In genomic region chr13:49044145-49044561, GRCm38 (mm10) we compare ENCODE assay signal across 16 mouse cellular contexts.
DNase-seq lines count a peak whose midpoint lies in the region; ATAC-seq lines count a peak whose summit lies in the region.
"Had no signal": no experiment of that assay in that cellular context is flagged by ENCODE, and none has a peak within 500 bp of the region (broad histone marks: within the 10 kb centered on the region; RNA-seq: fewer than 3 reads in every experiment).

No protein-coding gene starts in this region.

- no peaks in the 10 kb centered on the region for H3K4me1 ChIP-seq in heart, embryonic 10.5 days
- H3K4me1 ChIP-seq in forebrain, embryonic 15.5 days, result peaks cover 6% of the 10 kb centered on the region
- H3K4me1 ChIP-seq in midbrain, embryonic 16.5 days (ENCODE audit: control insufficient read depth, insufficient read depth, low read length), result 0 out of 2 replicates have a peak, but pooled peaks cover 2% of the 10 kb centered on the region
- H3K4me1 ChIP-seq: heart, embryonic 12.5 days; lung, embryonic 15.5 days; megakaryocyte, embryonic 14.5 days had no signal

- H3K4me2 ChIP-seq in forebrain, embryonic 15.5 days (replicated peaks), result no peak overlapping the region
- H3K4me2 ChIP-seq in midbrain, embryonic 16.5 days (ENCODE audit: low read length), result no peak overlapping the region
- H3K4me2 ChIP-seq: heart, embryonic 12.5 days; lung, embryonic 15.5 days had no signal

- H3K9ac ChIP-seq in forebrain, embryonic 15.5 days (replicated peaks), result no peak overlapping the region
- 0 out of 2 replicates have a peak overlapping the region, but pooled peaks have one; percentile 0 for H3K9ac ChIP-seq in midbrain, embryonic 16.5 days (ENCODE audit: low read depth, low read length)
- H3K9ac ChIP-seq: heart, embryonic 12.5 days; lung, embryonic 15.5 days had no signal

- no peaks in the 10 kb centered on the region for H3K9me3 ChIP-seq in heart, embryonic 10.5 days
- H3K9me3 ChIP-seq in forebrain, embryonic 15.5 days, result no peaks in the 10 kb centered on the region
- no peaks in the 10 kb centered on the region for H3K9me3 ChIP-seq in midbrain, embryonic 16.5 days (replicated peaks; ENCODE audit: control insufficient read depth, low read length, poor library complexity, severe bottlenecking)
- H3K9me3 ChIP-seq: heart, embryonic 12.5 days; lung, embryonic 15.5 days had no signal

- H3K27me3 ChIP-seq in heart, embryonic 10.5 days (ENCODE audit: insufficient read depth, poor library complexity, severe bottlenecking), result no peaks in the 10 kb centered on the region
- no peaks in the 10 kb centered on the region for H3K27me3 ChIP-seq in forebrain, embryonic 15.5 days
- no peaks in the 10 kb centered on the region for H3K27me3 ChIP-seq in midbrain, embryonic 16.5 days (ENCODE audit: control insufficient read depth, insufficient read depth, low read depth, low read length)
- H3K27me3 ChIP-seq: heart, embryonic 12.5 days; lung, embryonic 15.5 days had no signal

- no peak for DNase-seq in heart, embryonic 10.5 days (ENCODE audit: low spot score)
- DNase-seq in heart, postnatal 25 days (ENCODE audit: low spot score), result no peak
- peak; percentile 51 for DNase-seq in embryo, embryonic 11 days
- no peak for DNase-seq in left cerebral cortex, postnatal 36 days (ENCODE audit: low spot score in 2 of 2)
- DNase-seq in adrenal gland, postnatal 4 days (ENCODE audit: low spot score in 2 of 2), result no peak
- DNase-seq: adrenal gland, adult 8-10 months; cerebellum, postnatal 25 days; gastrocnemius, postnatal 10 days; kidney, postnatal 10 days had no signal

- H3K36me3 ChIP-seq in heart, embryonic 10.5 days, result no peaks in the 10 kb centered on the region
- peaks cover 31% of the 10 kb centered on the region for H3K36me3 ChIP-seq in forebrain, embryonic 15.5 days
- 0 out of 2 replicates have a peak, but pooled peaks cover 4% of the 10 kb centered on the region for H3K36me3 ChIP-seq in midbrain, embryonic 16.5 days (ENCODE audit: control insufficient read depth, insufficient read depth, low read length)
- H3K36me3 ChIP-seq: heart, embryonic 12.5 days; lung, embryonic 15.5 days had no signal

- peak overlapping the region; percentile 47; the same call in 1 of the 2 replicates for H3K27ac ChIP-seq in heart, embryonic 10.5 days
- peak overlapping the region; percentile 47 for H3K27ac ChIP-seq in forebrain, embryonic 15.5 days (replicated peaks)
- peak overlapping the region; percentile 19 for H3K27ac ChIP-seq in midbrain, embryonic 16.5 days (ENCODE audit: low read length)
- H3K27ac ChIP-seq: lung, embryonic 15.5 days had no signal

- WGBS in heart, embryonic 10.5 days, result 74% methylated on average over 10 of the region's 10 CpGs
- 11% methylated on average over 10 of the region's 10 CpGs for WGBS in forebrain, embryonic 15.5 days
- 11% methylated on average over 10 of the region's 10 CpGs for WGBS in midbrain, embryonic 16.5 days

- no peak overlapping the region for H3K4me3 ChIP-seq in heart, embryonic 10.5 days
- H3K4me3 ChIP-seq in forebrain, embryonic 15.5 days, result no peak overlapping the region
- no peak overlapping the region for H3K4me3 ChIP-seq in midbrain, embryonic 16.5 days (ENCODE audit: low read depth, low read length)
- H3K4me3 ChIP-seq: erythroblast, embryonic 14.5 days; heart, embryonic 12.5 days; lung, embryonic 15.5 days; megakaryocyte, embryonic 14.5 days had no signal

- 0 out of 2 replicates have a peak, but pooled peaks have one; percentile 46 for ATAC-seq in forebrain, embryonic 15.5 days (replicated peaks)
- no peak; the same call in 1 of the 2 replicates for ATAC-seq in midbrain, embryonic 16.5 days
- ATAC-seq in megakaryocyte progenitor cell, adult 5-6 weeks (replicated peaks; ENCODE audit: poor library complexity), result no peak

- intact Hi-C loops in heart, postnatal 25 days (cut with DNase I), result no loop called here
- intact Hi-C loops in left cerebral cortex, postnatal 36 days (cut with DNase I), result no loop called here
